Mouse (Mus musculus) hematopoietic multipotent progenitor cell, adult 10-12 weeks (in vitro differentiated cells): ENCODE data around the gene Zfp932. TPM values are rescaled to one million over a fixed set of nuclear protein-coding genes. Genes with fewer than 3 reads are reported as not detected.

Experiments
- polyA plus RNA-seq: library from polyadenylated mRNA; stranded (reverse); fragments of >175 nt; gene quantifications from 2 replicates; pipeline ENCODE4 v1.2.3, GENCODE M21; 2012; ENCODE audit warnings: low replicate concordance

Gene Zfp932
- 0.15 and 1.2 TPM in 2 replicates for polyA plus RNA-seq

DNA sequence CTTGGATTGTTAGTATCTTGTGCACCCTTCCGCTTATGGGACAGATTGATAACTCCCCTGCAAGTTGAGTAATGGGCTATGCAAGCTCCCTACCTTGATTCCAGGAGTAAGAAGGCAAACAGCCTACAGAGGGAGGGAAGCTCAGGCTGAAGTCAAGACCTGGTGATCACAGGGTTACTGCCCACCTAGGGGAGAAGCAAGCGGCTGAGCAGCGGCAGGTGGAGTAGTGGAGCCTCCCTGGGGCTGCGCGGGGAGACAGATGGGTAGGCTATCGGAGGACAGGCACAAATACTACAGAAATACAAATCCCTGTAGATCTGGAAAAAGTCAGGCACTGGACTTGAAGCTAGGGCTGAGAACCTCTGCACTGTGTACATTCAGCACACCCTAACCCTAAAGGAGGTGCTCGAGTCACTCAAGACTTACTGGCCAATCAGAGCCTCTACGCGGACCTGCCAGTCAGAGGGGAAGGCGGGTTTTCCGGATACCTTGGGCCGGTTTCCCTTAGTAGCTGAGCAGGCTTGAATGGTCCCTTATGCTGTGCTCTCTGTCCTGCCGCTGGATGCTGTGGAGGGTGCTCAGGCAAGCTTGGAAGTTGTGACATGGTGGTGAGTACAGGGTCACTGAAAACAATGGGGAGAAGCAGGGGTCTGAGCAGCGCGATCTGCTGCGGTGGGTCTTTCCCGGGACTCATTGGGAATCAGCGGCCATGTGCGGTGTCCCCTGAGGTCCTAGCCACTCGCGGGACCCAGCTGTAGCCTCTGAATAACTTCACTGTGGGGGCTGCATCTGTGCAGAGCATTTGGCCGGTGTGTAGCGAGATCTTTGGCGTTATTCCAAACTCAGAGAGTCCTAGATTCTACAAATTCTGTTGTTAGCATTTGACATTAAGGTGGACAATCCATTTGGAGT lies at the start of gene Zfp932:
Zfp932 (plus strand) TSS at position 496 of the 912 bp plus-strand sequence.

Other genes starting within 250 kb of the Zfp932 start
- gene 4930522L14Rik, start 244.6 kb upstream of the Zfp932 start, polyA plus RNA-seq: 0.15 and 0.33 TPM in 2 replicates
- gene Gm15446, start 73.1 kb upstream of the Zfp932 start, polyA plus RNA-seq: 0.22 and 2.1 TPM in 2 replicates
- gene Gm17655, start 76.0 kb downstream of the Zfp932 start, polyA plus RNA-seq: 1.4 TPM in 1 of 2 replicates, not detected in the other
- gene Gm35315, start 97.9 kb downstream of the Zfp932 start, polyA plus RNA-seq: 0.06 TPM in 1 of 2 replicates, not detected in the other
- 0.48 and 0.76 TPM in 2 replicates for gene Plcxd1, start 103.4 kb downstream of the Zfp932 start, polyA plus RNA-seq
- 79.6 and 179 TPM in 2 replicates for gene Gtpbp6, start 111.7 kb downstream of the Zfp932 start, polyA plus RNA-seq
- 1.1 and 1.4 TPM in 2 replicates for gene Zfp605, start 113.6 kb downstream of the Zfp932 start, polyA plus RNA-seq
- gene Chfr, start 139.3 kb downstream of the Zfp932 start, polyA plus RNA-seq: 67.5 and 69.5 TPM in 2 replicates
- 2.5 and 4.5 TPM in 2 replicates for gene Golga3, start 180.2 kb downstream of the Zfp932 start, polyA plus RNA-seq
- 14.5 and 18.3 TPM in 2 replicates for gene Ankle2, start 234.5 kb downstream of the Zfp932 start, polyA plus RNA-seq